Comparison of ENCODE assay signal across 21 mouse cellular contexts in the genomic region with DNA sequence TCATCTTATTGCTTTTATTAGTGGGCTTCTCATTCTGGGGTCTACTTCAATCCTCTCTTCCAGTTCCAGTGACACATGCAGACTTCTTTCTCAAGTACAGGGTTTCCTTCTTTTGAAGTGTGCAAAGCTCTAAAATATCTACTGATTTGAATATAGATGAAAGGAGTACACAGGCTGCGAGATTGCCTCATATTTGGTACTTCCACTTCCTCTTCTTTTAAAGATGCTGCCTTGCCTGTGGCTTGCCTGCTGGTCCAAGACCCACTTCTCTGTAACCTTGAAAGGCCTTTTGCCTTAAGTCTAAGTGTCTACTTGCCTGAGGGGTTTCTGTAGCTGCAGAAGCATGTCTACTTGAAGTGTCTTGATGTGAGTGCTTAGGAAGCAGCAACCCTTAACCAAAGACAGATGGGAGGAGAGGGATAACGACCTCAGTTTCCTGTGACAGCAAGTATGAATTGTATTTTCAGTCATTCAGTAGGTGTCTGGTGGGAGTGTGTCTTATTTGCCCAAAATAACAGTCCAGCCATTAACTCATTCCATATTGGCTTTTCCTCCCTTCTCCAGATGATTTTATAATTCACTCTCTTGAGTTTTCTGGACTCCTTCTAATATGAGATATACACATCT.
DNase-seq lines count a peak whose midpoint lies in the region; ATAC-seq and TF ChIP-seq lines count a peak whose summit lies in the region.
"Had no signal": no experiment of that assay in that cellular context is flagged by ENCODE, and none has a peak within 500 bp of the region (broad histone marks: within the 10 kb centered on the region; RNA-seq: fewer than 3 reads in every experiment).

No protein-coding gene starts in this region.

- H3K4me3 ChIP-seq in thymus, adult 2 months (ENCODE audit: control insufficient read depth, insufficient read depth, low read length) = no peak overlapping the region
- H3K4me3 ChIP-seq: embryonic facial prominence, embryonic 10.5 days; forebrain, embryonic 13.5 days; gastrocnemius, adult 2 months; heart, embryonic 13.5 days; hindbrain, embryonic 15.5 days had no signal

- WGBS in thymus, adult 2 months = 14% methylated on average over 2 of the region's 2 CpGs

- H3K36me3 ChIP-seq in thymus, adult 2 months (ENCODE audit: control insufficient read depth, insufficient read depth, low read length) = no peaks in the 10 kb centered on the region
- H3K36me3 ChIP-seq: embryonic facial prominence, embryonic 10.5 days; heart, embryonic 13.5 days; hindbrain, embryonic 15.5 days had no signal

- peak; percentile 87 for DNase-seq in A20 (ENCODE audit: low read depth, low spot score)
- peak; percentile 1 for DNase-seq in brain, embryonic 14.5 days (ENCODE audit: low read depth)
- DNase-seq in mesoderm, embryonic 11.5 days (ENCODE audit: low read depth, low spot score) = peak; percentile 13
- DNase-seq in thymus, adult 2 months = no peak
- no peak for DNase-seq in adipocyte (ENCODE audit: low spot score)
- no peak for DNase-seq in urinary bladder, postnatal 4 days (ENCODE audit: low spot score in 2 of 2)
- DNase-seq: adrenal gland, postnatal 14 days; B cell, adult 2 months; cerebellum, adult 2 months; cerebellum, postnatal 10 days; forebrain, postnatal 0 days; gastrocnemius, adult 2 months; gastrocnemius, postnatal 25 days; heart, adult 11 months; heart, postnatal 36 days had no signal

- TF ChIP-seq CTCF in brain, embryonic 14.5 days (IDR thresholded peaks at IDR 0.05; ENCODE audit: borderline replicate concordance, extremely low read depth, insufficient read depth, insufficient read length) = no peak
- no peak for TF ChIP-seq CTCF in thymus, adult 2 months (IDR thresholded peaks at IDR 0.05; ENCODE audit: borderline replicate concordance, control insufficient read depth, extremely low read depth, insufficient read depth, low read length, poor library complexity)

- H3K27ac ChIP-seq in thymus, adult 2 months (ENCODE audit: control insufficient read depth, insufficient read depth, low read length) = no peak overlapping the region
- H3K27ac ChIP-seq: embryonic facial prominence, embryonic 10.5 days; forebrain, embryonic 13.5 days; gastrocnemius, adult 2 months; heart, embryonic 13.5 days; hindbrain, embryonic 15.5 days had no signal

- peak; percentile 46 for ATAC-seq in granulocyte monocyte progenitor cell, adult 5-6 weeks (replicated peaks; ENCODE audit: poor library complexity, severe bottlenecking)
- ATAC-seq: CD4-positive, CD25-positive, alpha-beta regulatory T cell, adult 4 months; forebrain, embryonic 13.5 days; forebrain, postnatal 0 days had no signal

- no peak for TF ChIP-seq POLR2A in brain, embryonic 14.5 days (IDR thresholded peaks at IDR 0.05; ENCODE audit: borderline replicate concordance, extremely low read depth, insufficient read depth, insufficient read length, poor library complexity, severe bottlenecking)
- no peak for TF ChIP-seq POLR2A in thymus, adult 2 months (IDR thresholded peaks at IDR 0.05; ENCODE audit: control insufficient read depth, extremely low read depth, insufficient read depth, low read length, poor library complexity)

- no peaks in the 10 kb centered on the region for H3K4me1 ChIP-seq in thymus, adult 2 months (replicated peaks; ENCODE audit: control insufficient read depth, insufficient read depth, low read length)
- H3K4me1 ChIP-seq: forebrain, embryonic 13.5 days; heart, embryonic 13.5 days; hindbrain, embryonic 15.5 days had no signal

- H3K27me3 ChIP-seq in thymus, adult 2 months (ENCODE audit: control insufficient read depth, insufficient read depth, low read length) = no peaks in the 10 kb centered on the region
- H3K27me3 ChIP-seq: forebrain, embryonic 13.5 days; heart, embryonic 13.5 days; hindbrain, embryonic 15.5 days had no signal

Comparison
In these comparisons a context has a peak if more than half of its experiments do, and no peak if none do; other contexts are left out.
1. DNase-seq: peak in A20 (single experiment), brain, embryonic 14.5 days (single experiment) and mesoderm, embryonic 11.5 days (single experiment); none in thymus, adult 2 months (single experiment), adipocyte (single experiment) and urinary bladder, postnatal 4 days (0 of 2).